Mouse (Mus musculus) lung, postnatal 25 days (tissue): ENCODE results near the gene Tfdp2.
A peak's percentile ranks its signal among the peaks of the same experiment; 100 is the strongest.
"Not testable (repeated sequence)": the region's sequence is repeated elsewhere in the genome, so short reads cannot be mapped to it uniquely, and the experiment has no call there.

Source experiments
- DNase-seq: peaks from one replicate; pipeline ENCODE4 v3.0.0; 2022; ENCODE audit warnings: low spot score

Gene Tfdp2

GRCm38 (mm10) chr9:96299324-96300008, 103.4 kb downstream of the Tfdp2 start:
- DNase-seq: peak; percentile 2

- DNase-seq: no peak
Measured at GRCm38 (mm10) chr9:96308816-96309215, 112.7 kb downstream of the Tfdp2 start.

- no peak for DNase-seq
Measured at GRCm38 (mm10) chr9:96312074-96312473, 116.0 kb downstream of the Tfdp2 start.

- no peak for DNase-seq
Measured at GRCm38 (mm10) chr9:96319333-96319732, 123.3 kb downstream of the Tfdp2 start.

- DNase-seq: peak; percentile 23
Measured at GRCm38 (mm10) chr9:96320551-96320980, 124.5 kb downstream of the Tfdp2 start.

GRCm38 (mm10) chr9:96322411-96323152, 126.5 kb downstream of the Tfdp2 start:
- no peak for DNase-seq

- no peak for DNase-seq
Measured at GRCm38 (mm10) chr9:96324502-96324901, 128.4 kb downstream of the Tfdp2 start.

GRCm38 (mm10) chr9:96326496-96326923, 130.4 kb downstream of the Tfdp2 start:
- DNase-seq: no peak

GRCm38 (mm10) chr9:96328226-96328625, 132.2 kb downstream of the Tfdp2 start:
- no peak for DNase-seq

GRCm38 (mm10) chr9:96331146-96331545, 135.1 kb downstream of the Tfdp2 start:
- DNase-seq: no peak

- no peak for DNase-seq
Measured at GRCm38 (mm10) chr9:96345750-96346149, 149.7 kb downstream of the Tfdp2 start.

GRCm38 (mm10) chr9:96348885-96349284, 152.8 kb downstream of the Tfdp2 start:
- no peak for DNase-seq

GRCm38 (mm10) chr9:96350010-96350409, 153.9 kb downstream of the Tfdp2 start:
- peak; percentile 82 for DNase-seq

- peak; percentile 43 for DNase-seq
Measured at GRCm38 (mm10) chr9:96350476-96350875, 154.4 kb downstream of the Tfdp2 start.

- not testable (repeated sequence) for DNase-seq
Measured at GRCm38 (mm10) chr9:96351771-96352170, 155.7 kb downstream of the Tfdp2 start.

GRCm38 (mm10) chr9:96353121-96353769, 157.2 kb downstream of the Tfdp2 start:
- no peak for DNase-seq

- no peak for DNase-seq
Measured at GRCm38 (mm10) chr9:96353799-96354198, 157.7 kb downstream of the Tfdp2 start.

GRCm38 (mm10) chr9:96360056-96360455, 164.0 kb downstream of the Tfdp2 start:
- no peak for DNase-seq

- DNase-seq: peak; percentile 78
Measured at GRCm38 (mm10) chr9:96363581-96364140, 167.6 kb downstream of the Tfdp2 start.

GRCm38 (mm10) chr9:96364141-96364838, 168.2 kb downstream of the Tfdp2 start, which contains the start of gene Atp1b3:
Gene Atp1b3 (minus strand): TSS chr9:96364442.
- DNase-seq: peak; percentile 98

GRCm38 (mm10) chr9:96365271-96365872, 169.3 kb downstream of the Tfdp2 start:
- no peak for DNase-seq
